ENCODE assay signal across 17 mouse cellular contexts in the genomic region with DNA sequence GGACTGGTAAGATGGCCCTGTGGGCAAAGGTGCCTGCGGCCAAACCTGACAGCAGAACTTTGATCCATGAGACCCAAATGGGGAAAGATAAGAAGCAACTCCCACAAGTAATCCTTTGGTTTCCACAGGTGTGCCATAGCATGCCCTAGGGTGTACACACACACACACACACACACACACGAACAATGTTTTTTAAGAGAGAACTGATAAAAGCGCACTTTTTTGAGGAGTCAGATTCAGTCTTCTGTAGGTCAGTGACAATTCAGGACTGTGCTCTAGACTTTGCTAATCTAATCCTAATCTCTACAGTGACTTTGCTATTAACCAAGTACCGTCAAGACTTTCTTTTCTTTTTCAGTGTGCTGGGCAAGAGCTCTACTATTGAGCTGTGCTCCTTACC. TPM values are rescaled to one million over a fixed set of nuclear protein-coding genes. Genes with fewer than 3 reads are reported as not detected.
A peak's percentile ranks its signal among the peaks of the same experiment; 100 is the strongest.
DNase-seq lines count a peak whose midpoint lies in the region; TF ChIP-seq lines count a peak whose summit lies in the region.
"Had no signal": no experiment of that assay in that cellular context is flagged by ENCODE, and none has a peak within 500 bp of the region (broad histone marks: within the 10 kb centered on the region; RNA-seq: fewer than 3 reads in every experiment).

No protein-coding gene starts in this region.

- TF ChIP-seq CTCF in CH12.LX (conservative IDR thresholded peaks at IDR 0.05 in 1 of 2, IDR thresholded peaks at IDR 0.05 in 1 of 2; ENCODE audit: low read depth in 2 of 2, low read length in 2 of 2) = no peak

- H3K9ac ChIP-seq in CH12.LX (ENCODE audit: insufficient read depth, low read depth) = peak overlapping the region; percentile 7

- peaks cover 20 to 24% of the 10 kb centered on the region in 2 experiments for H3K4me1 ChIP-seq in CH12.LX (ENCODE audit: control insufficient read depth in 1 of 2, insufficient read depth in 2 of 2)

- no peaks in the 10 kb centered on the region for H3K27me3 ChIP-seq in CH12.LX (replicated peaks)
- H3K27me3 ChIP-seq: Patski had no signal

- in situ Hi-C loops in CH12.LX (cut with MboI; ENCODE audit: low pct_ligation_motif_present, low pct_unique_long_range_greater_than_20kb, low sequenced_read_pairs) = no loop called here

- H3K9me3 ChIP-seq in CH12.LX (replicated peaks; ENCODE audit: low read length) = no peaks in the 10 kb centered on the region
- H3K9me3 ChIP-seq: G1E had no signal

- peak overlapping the region; percentile 48 for H3K4me2 ChIP-seq in CH12.LX (ENCODE audit: insufficient read depth, low read depth, poor library complexity, severe bottlenecking)

- TF ChIP-seq RAD21 in CH12.LX (IDR thresholded peaks at IDR 0.05; ENCODE audit: low read depth, low read length) = no peak

- no peak overlapping the region for H3K4me3 ChIP-seq in CH12.LX (replicated peaks in 1 of 3; ENCODE audit: low read depth in 2 of 3, low read length in 2 of 3, poor library complexity in 1 of 3)

- H3K36me3 ChIP-seq in CH12.LX (replicated peaks in 1 of 2; ENCODE audit: control insufficient read depth in 1 of 2, insufficient read depth in 1 of 2, low read length in 1 of 2) = no peaks in the 10 kb centered on the region
- H3K36me3 ChIP-seq: G1E had no signal

- dilution Hi-C loops in CH12.LX (cut with MboI; ENCODE audit: extremely low pct_ligation_motif_present, extremely low pct_unique_long_range_greater_than_20kb, low sequenced_read_pairs) = no loop called here

- no peak for TF ChIP-seq EP300 in CH12.LX (IDR thresholded peaks at IDR 0.05; ENCODE audit: low read length)

- peak overlapping the region; percentile 62 for H3K27ac ChIP-seq in CH12.LX (ENCODE audit: insufficient read depth, low read depth)

- no peak; the same call in 1 of the 2 replicates for TF ChIP-seq POLR2A in CH12.LX (IDR thresholded peaks at IDR 0.05; ENCODE audit: low read depth, low read length)

- no peaks in the 10 kb centered on the region for H3K79me2 ChIP-seq in CH12.LX (replicated peaks; ENCODE audit: control insufficient read depth, extremely low read depth, insufficient read depth, poor library complexity, severe bottlenecking)

- DNase-seq in heart, adult 11 months = peak; percentile 34
- DNase-seq in heart, postnatal 4 days = no peak
- no peak for DNase-seq in CH12.LX (ENCODE audit: extremely low read depth)
- no peak for DNase-seq in layer of hippocampus, adult 8-10 months (ENCODE audit: low spot score in 2 of 2)
- DNase-seq: adrenal gland, adult 2 months; adrenal gland, adult 8-10 months; adrenal gland, postnatal 10 days; adrenal gland, postnatal 14 days; adrenal gland, postnatal 25 days; adrenal gland, postnatal 36 days; B cell, adult 2 months; cerebellum, adult 11 months; cerebellum, adult 11-12 months; cerebellum, adult 18-20 months; cerebellum, adult 2 months had no signal

TF ChIP-seq in CH12.LX, 34 proteins besides CTCF, POLR2A, EP300 and RAD21:
- TF ChIP-seq TCF12 (IDR thresholded peaks at IDR 0.05; ENCODE audit: low read depth, low read length) (no peak), UBTF (IDR thresholded peaks at IDR 0.05; ENCODE audit: low read depth, low read length) (no peak), E2F4 (IDR thresholded peaks at IDR 0.05; ENCODE audit: insufficient replicate concordance, low read depth, low read length) (no peak), ETS1 (conservative IDR thresholded peaks at IDR 0.05; ENCODE audit: low read depth, low read length) (no peak), SIN3A (IDR thresholded peaks at IDR 0.05; ENCODE audit: low read length) (0 out of 2 replicates have a peak, but pooled peaks have one; percentile 38), MXI1 (IDR thresholded peaks at IDR 0.05; ENCODE audit: low read depth, low read length) (no peak), ZC3H11A (IDR thresholded peaks at IDR 0.05; ENCODE audit: low read depth, low read length) (no peak), NRF1 (IDR thresholded peaks at IDR 0.05; ENCODE audit: low read depth, low read length) (no peak), MAX (IDR thresholded peaks at IDR 0.05; ENCODE audit: low read length) (no peak), ELF1 (IDR thresholded peaks at IDR 0.05; ENCODE audit: low read depth, low read length) (no peak), ZKSCAN1 (IDR thresholded peaks at IDR 0.05; ENCODE audit: borderline replicate concordance, low read depth, low read length) (no peak), USF2 (conservative IDR thresholded peaks at IDR 0.05; ENCODE audit: low read depth, low read length) (no peak), KAT2A (IDR thresholded peaks at IDR 0.05; ENCODE audit: insufficient replicate concordance, low read length) (no peak), PAX5 (IDR thresholded peaks at IDR 0.05; ENCODE audit: low read length) (no peak), ZMIZ1 (IDR thresholded peaks at IDR 0.05; ENCODE audit: low read depth, low read length) (peak; percentile 55; the same call in 1 of the 2 replicates), CHD1 (IDR thresholded peaks at IDR 0.05; ENCODE audit: low read depth, low read length) (0 out of 2 replicates have a peak, but pooled peaks have one; percentile 48), MAFK (IDR thresholded peaks at IDR 0.05; ENCODE audit: insufficient replicate concordance, low read length) (no peak), MEF2A (IDR thresholded peaks at IDR 0.05; ENCODE audit: borderline replicate concordance, low read depth, low read length) (no peak), IRF4 (IDR thresholded peaks at IDR 0.05; ENCODE audit: low read depth, low read length) (peak; percentile 50; the same call in 1 of the 2 replicates)

RNA-seq across cellular contexts. Expression of a gene that starts 9.2 kb away (rescaled TPM):
- total RNA-seq in heart, postnatal 4 days (2021) = 10 to 100 TPM; 41.7 to 48.3 TPM
- total RNA-seq in CH12.LX (2012; rRNA removed) (59.1 and 78.5 TPM in 2 replicates), CH12.LX (2014; rRNA removed) (49.7 and 51.3 TPM in 2 replicates)
- polyA plus RNA-seq in CH12.LX (2012; ENCODE audit: insufficient read length, low read depth) = 38.5 and 39.6 TPM in 2 replicates
- 10 to 100 TPM; 44.9 to 50.5 (median 48.3) TPM for total RNA-seq in layer of hippocampus, adult 8-10 months (2022)
